Mouse (Mus musculus) limb, embryonic 12.5 days (tissue): ENCODE data around the gene Cpped1. TPM values are rescaled to one million over a fixed set of nuclear protein-coding genes. Genes with fewer than 3 reads are reported as not detected.

Experiments
- ATAC-seq: fragments of 200-750 bp; cut with Nextera tagmentation; 2 replicates; pipeline ENCODE4 v1.8.0; 2017; ENCODE audit warnings: low read depth, moderate TSS enrichment; ENCODE audit not compliant: insufficient number of reproducible peaks, insufficient read depth, low FRiP score, low TSS enrichment
- H3K27ac ChIP-seq: fragments of 300-500 bp; sonication (generic); 2 replicates; pipeline ENCODE4 v1.5.1; 2016; ENCODE audit warnings: mild to moderate bottlenecking, moderate library complexity
- H3K27me3 ChIP-seq: fragments of 300-500 bp; sonication (generic); 2 replicates; pipeline ENCODE4 v1.6.1; 2016; ENCODE audit warnings: mild to moderate bottlenecking, moderate library complexity
- H3K36me3 ChIP-seq: fragments of 300-500 bp; sonication (generic); 2 replicates; pipeline ENCODE4 v1.6.1; 2016; ENCODE audit warnings: mild to moderate bottlenecking, moderate library complexity
- H3K4me1 ChIP-seq: fragments of 300-500 bp; sonication (generic); replicated peaks from 2 replicates; pipeline ENCODE4 v1.6.1; 2016
- H3K4me2 ChIP-seq: fragments of 300-500 bp; sonication (generic); 2 replicates; pipeline ENCODE4 v1.6.1; 2016; ENCODE audit warnings: mild to moderate bottlenecking, moderate library complexity
- H3K4me3 ChIP-seq: fragments of 300-500 bp; sonication (generic); replicated peaks from 2 replicates; pipeline ENCODE4 v1.5.1; 2016; ENCODE audit warnings: mild to moderate bottlenecking
- H3K9ac ChIP-seq: fragments of 300-500 bp; sonication (generic); replicated peaks from 2 replicates; pipeline ENCODE4 v1.6.1; 2016; ENCODE audit warnings: mild to moderate bottlenecking, moderate library complexity
- H3K9me3 ChIP-seq: fragments of 300-500 bp; sonication (generic); 2 replicates; pipeline ENCODE4 v1.6.1; 2016; ENCODE audit warnings: mild to moderate bottlenecking, moderate library complexity
- WGBS: fragments of 180-500 bp; shearing (Covaris S2); methylation state at CpG from one replicate; pipeline ENCODE4 v1.1.7; 2016; 5-methylcytosine and 5-hydroxymethylcytosine counted together
- polyA plus RNA-seq: library from polyadenylated mRNA; unstranded; fragments of >200 nt; fragmentation: Nextera tagmentation; extraction: Ambion mirVana; gene quantifications from 2 replicates; pipeline ENCODE4 v1.2.1, GENCODE M21; 2016

Gene Cpped1
- polyA plus RNA-seq, 1 experiment from 2014 or later, result 13.9 TPM

- 0 out of 2 replicates have a peak, but pooled peaks cover 3% of the 10 kb centered on the region for H3K9me3 ChIP-seq
- no peak for ATAC-seq
- 83% methylated on average over 4 of the region's 4 CpGs for WGBS
These were observed 114.6 kb downstream of the Cpped1 start for GRCm38 (mm10) chr16:11794628-11795027.

GRCm38 (mm10) chr16:11793391-11793790 lies 115.9 kb downstream of the Cpped1 start:
- Histone ChIP-seq H3K27ac (no peak overlapping the region), H3K4me3 (no peak overlapping the region), H3K4me2 (no peak overlapping the region), H3K36me3 (no peaks in the 10 kb centered on the region), H3K27me3 (no peaks in the 10 kb centered on the region; the same call in 1 of the 2 replicates), H3K9ac (no peak overlapping the region), H3K4me1 (no peaks in the 10 kb centered on the region), H3K9me3 (0 out of 2 replicates have a peak, but pooled peaks cover 3% of the 10 kb centered on the region)
- no peak for ATAC-seq
- WGBS, result 22% methylated on average over 2 of the region's 2 CpGs

More at GRCm38 (mm10) chr16:11794628-11795027, 114.6 kb downstream of the Cpped1 start:
- Histone ChIP-seq H3K36me3 (no peaks in the 10 kb centered on the region), H3K27ac (no peak overlapping the region), H3K4me2 (no peak overlapping the region), H3K9ac (no peak overlapping the region), H3K27me3 (no peaks in the 10 kb centered on the region; the same call in 1 of the 2 replicates), H3K4me1 (no peaks in the 10 kb centered on the region), H3K4me3 (no peak overlapping the region)

GRCm38 (mm10) chr16:11790476-11790875 lies 118.8 kb downstream of the Cpped1 start:
- H3K4me2 ChIP-seq, result no peak overlapping the region
- 0 out of 2 replicates have a peak, but pooled peaks cover 3% of the 10 kb centered on the region for H3K9me3 ChIP-seq
- ATAC-seq, result no peak
- H3K9ac ChIP-seq, result no peak overlapping the region
- H3K27ac ChIP-seq, result no peak overlapping the region
- no peaks in the 10 kb centered on the region for H3K36me3 ChIP-seq
- no peaks in the 10 kb centered on the region; the same call in 1 of the 2 replicates for H3K27me3 ChIP-seq
- no peak overlapping the region for H3K4me3 ChIP-seq
- WGBS, result 91% methylated on average over 3 of the region's 3 CpGs
- no peaks in the 10 kb centered on the region for H3K4me1 ChIP-seq

- Histone ChIP-seq H3K4me1 (peaks cover 7% of the 10 kb centered on the region; the same call in 1 of the 2 replicates), H3K27ac (no peak overlapping the region), H3K27me3 (no peaks in the 10 kb centered on the region), H3K4me3 (no peak overlapping the region), H3K9ac (no peak overlapping the region), H3K9me3 (no peaks in the 10 kb centered on the region), H3K4me2 (no peak overlapping the region), H3K36me3 (no peaks in the 10 kb centered on the region)
- WGBS, result 73% methylated on average over 4 of the region's 4 CpGs
- no peak for ATAC-seq
These were observed 123.4 kb downstream of the Cpped1 start for GRCm38 (mm10) chr16:11785806-11786205.

GRCm38 (mm10) chr16:11784354-11784753 lies 124.9 kb downstream of the Cpped1 start:
- no peak overlapping the region for H3K27ac ChIP-seq
- no peaks in the 10 kb centered on the region for H3K27me3 ChIP-seq
- 67% methylated on average over 4 of the region's 4 CpGs for WGBS
- H3K4me2 ChIP-seq, result no peak overlapping the region
- H3K36me3 ChIP-seq, result no peaks in the 10 kb centered on the region
- peaks cover 7% of the 10 kb centered on the region; the same call in 1 of the 2 replicates for H3K4me1 ChIP-seq
- no peak overlapping the region for H3K9ac ChIP-seq
- no peaks in the 10 kb centered on the region for H3K9me3 ChIP-seq
- H3K4me3 ChIP-seq, result no peak overlapping the region
- ATAC-seq, result no peak

GRCm38 (mm10) chr16:11783337-11783736 lies 125.9 kb downstream of the Cpped1 start:
- Histone ChIP-seq H3K27me3 (no peaks in the 10 kb centered on the region), H3K36me3 (no peaks in the 10 kb centered on the region), H3K4me3 (no peak overlapping the region), H3K27ac (no peak overlapping the region), H3K4me2 (no peak overlapping the region), H3K9me3 (no peaks in the 10 kb centered on the region), H3K4me1 (peaks cover 7% of the 10 kb centered on the region; the same call in 1 of the 2 replicates), H3K9ac (no peak overlapping the region)
- no peak for ATAC-seq

- H3K4me2 ChIP-seq, result no peak overlapping the region
- no peak overlapping the region for H3K27ac ChIP-seq
- no peak overlapping the region for H3K4me3 ChIP-seq
- no peak overlapping the region for H3K9ac ChIP-seq
- no peak for ATAC-seq
- H3K27me3 ChIP-seq, result no peaks in the 10 kb centered on the region
- no peaks in the 10 kb centered on the region for H3K36me3 ChIP-seq
- 44% methylated on average over 2 of the region's 2 CpGs for WGBS
- H3K4me1 ChIP-seq, result peaks cover 7% of the 10 kb centered on the region; the same call in 1 of the 2 replicates
- no peaks in the 10 kb centered on the region for H3K9me3 ChIP-seq
These were observed 127.2 kb downstream of the Cpped1 start for GRCm38 (mm10) chr16:11782082-11782481.

- no peak for ATAC-seq
- Histone ChIP-seq H3K27ac (no peak overlapping the region), H3K4me3 (no peak overlapping the region), H3K27me3 (no peaks in the 10 kb centered on the region), H3K4me2 (no peak overlapping the region), H3K36me3 (no peaks in the 10 kb centered on the region), H3K4me1 (peaks cover 7% of the 10 kb centered on the region; the same call in 1 of the 2 replicates), H3K9ac (no peak overlapping the region), H3K9me3 (no peaks in the 10 kb centered on the region)
- 81% methylated on average over 9 of the region's 9 CpGs for WGBS
These were observed 130.4 kb downstream of the Cpped1 start for GRCm38 (mm10) chr16:11778715-11779460.

- H3K4me1 ChIP-seq, result peaks cover 7% of the 10 kb centered on the region; the same call in 1 of the 2 replicates
- no peak overlapping the region for H3K4me2 ChIP-seq
- WGBS, result 78% methylated on average over 5 of the region's 5 CpGs
- H3K36me3 ChIP-seq, result no peaks in the 10 kb centered on the region
- H3K9me3 ChIP-seq, result no peaks in the 10 kb centered on the region
- no peak overlapping the region for H3K27ac ChIP-seq
- H3K4me3 ChIP-seq, result no peak overlapping the region
- no peaks in the 10 kb centered on the region for H3K27me3 ChIP-seq
- no peak for ATAC-seq
- H3K9ac ChIP-seq, result no peak overlapping the region
These were observed 131.1 kb downstream of the Cpped1 start for GRCm38 (mm10) chr16:11778191-11778590.

GRCm38 (mm10) chr16:11776528-11776927 lies 132.7 kb downstream of the Cpped1 start:
- H3K27ac ChIP-seq, result no peak overlapping the region
- H3K9ac ChIP-seq, result no peak overlapping the region
- no peak for ATAC-seq
- WGBS, result 79% methylated on average over 3 of the region's 3 CpGs
- H3K9me3 ChIP-seq, result peaks cover 4% of the 10 kb centered on the region; the same call in 1 of the 2 replicates
- H3K27me3 ChIP-seq, result no peaks in the 10 kb centered on the region
- H3K4me1 ChIP-seq, result no peaks in the 10 kb centered on the region
- no peaks in the 10 kb centered on the region for H3K36me3 ChIP-seq
- no peak overlapping the region for H3K4me2 ChIP-seq
- H3K4me3 ChIP-seq, result no peak overlapping the region

- Histone ChIP-seq H3K4me3 (no peak overlapping the region), H3K36me3 (no peaks in the 10 kb centered on the region), H3K4me1 (no peaks in the 10 kb centered on the region), H3K4me2 (no peak overlapping the region), H3K27ac (no peak overlapping the region), H3K9ac (no peak overlapping the region), H3K9me3 (peaks cover 19% of the 10 kb centered on the region; the same call in 1 of the 2 replicates), H3K27me3 (no peaks in the 10 kb centered on the region)
- ATAC-seq, result no peak
- WGBS, result 82% methylated on average over 1 of the region's 1 CpGs
These were observed 134.9 kb downstream of the Cpped1 start for GRCm38 (mm10) chr16:11774321-11774720.
